In genomic region chr19:44076457-44076856, GRCm38 (mm10) we compare ENCODE assay signal across 37 mouse cellular contexts. TPM values are rescaled to one million over a fixed set of nuclear protein-coding genes. Genes with fewer than 3 reads are reported as not detected.
DNase-seq lines count a peak whose midpoint lies in the region; ATAC-seq lines count a peak whose summit lies in the region.
"Had no signal": no experiment of that assay in that cellular context is flagged by ENCODE, and none has a peak within 500 bp of the region (broad histone marks: within the 10 kb centered on the region; RNA-seq: fewer than 3 reads in every experiment).

No protein-coding gene starts in this region.

- peak; percentile 94 for ATAC-seq in kidney, embryonic 14.5 days (ENCODE audit: low FRiP score, low TSS enrichment)
- peak; percentile 63 for ATAC-seq in limb, embryonic 12.5 days (ENCODE audit: insufficient number of reproducible peaks, insufficient read depth, low FRiP score, low TSS enrichment, low read depth)
- ATAC-seq in erythroid progenitor cell, adult 5-6 weeks (replicated peaks; ENCODE audit: low FRiP score, poor library complexity, severe bottlenecking) = no peak
- ATAC-seq: forebrain, embryonic 16.5 days; hindbrain, postnatal 0 days; intestine, embryonic 15.5 days had no signal

- no peak for DNase-seq in kidney, postnatal 10 days
- peak; percentile 54 for DNase-seq in embryo, embryonic 10 days (ENCODE audit: low spot score)
- DNase-seq in embryonic facial prominence, embryonic 10.5 days (ENCODE audit: low spot score) = peak; percentile 10
- DNase-seq in right cerebral cortex, postnatal 25 days = no peak
- no peak for DNase-seq in left cerebral cortex, adult 11 months (ENCODE audit: low spot score)
- DNase-seq: adrenal gland, adult 8-10 months; cerebellum, adult 2 months; cerebellum, postnatal 36 days; gastrocnemius, postnatal 10 days; heart, postnatal 36 days; kidney, adult 8-10 months; lung, embryonic 14.5 days; lung, postnatal 36 days; retina, postnatal 1 day; spleen, adult 18-20 months; thymus, postnatal 25 days had no signal

- H3K4me2 ChIP-seq in kidney, embryonic 14.5 days (replicated peaks; ENCODE audit: low read depth, low read length) = no peak overlapping the region
- H3K4me2 ChIP-seq in limb, embryonic 12.5 days = peak overlapping the region; percentile 2; the same call in 1 of the 2 replicates
- H3K4me2 ChIP-seq: embryonic facial prominence, embryonic 12.5 days; hindbrain, embryonic 12.5 days; intestine, embryonic 15.5 days; liver, embryonic 15.5 days; lung, embryonic 14.5 days; midbrain, embryonic 12.5 days had no signal

- H3K4me1 ChIP-seq in kidney, embryonic 14.5 days (ENCODE audit: control insufficient read depth, insufficient read depth, low read length) = no peaks in the 10 kb centered on the region
- H3K4me1 ChIP-seq in embryonic facial prominence, embryonic 10.5 days = 0 out of 2 replicates have a peak, but pooled peaks cover 4% of the 10 kb centered on the region
- peaks cover 14% of the 10 kb centered on the region for H3K4me1 ChIP-seq in limb, embryonic 12.5 days (replicated peaks)
- H3K4me1 ChIP-seq: embryonic facial prominence, embryonic 12.5 days; forebrain, embryonic 10.5 days; heart, embryonic 10.5 days; hindbrain, embryonic 12.5 days; intestine, embryonic 15.5 days; liver, embryonic 15.5 days; midbrain, embryonic 12.5 days had no signal

- no peak overlapping the region for H3K4me3 ChIP-seq in kidney, embryonic 14.5 days (ENCODE audit: low read length)
- H3K4me3 ChIP-seq in embryonic facial prominence, embryonic 10.5 days = no peak overlapping the region
- H3K4me3 ChIP-seq in limb, embryonic 12.5 days (replicated peaks) = no peak overlapping the region
- H3K4me3 ChIP-seq: embryonic facial prominence, embryonic 12.5 days; forebrain, embryonic 10.5 days; heart, embryonic 10.5 days; hindbrain, embryonic 12.5 days; intestine, embryonic 15.5 days; left cerebral cortex, adult 2 months; liver, embryonic 15.5 days; midbrain, embryonic 12.5 days; myocyte had no signal

- H3K27me3 ChIP-seq in kidney, embryonic 14.5 days (ENCODE audit: control insufficient read depth, insufficient read depth, low read length) = no peaks in the 10 kb centered on the region
- no peaks in the 10 kb centered on the region for H3K27me3 ChIP-seq in embryonic facial prominence, embryonic 10.5 days (replicated peaks; ENCODE audit: low read depth, poor library complexity, severe bottlenecking)
- H3K27me3 ChIP-seq in limb, embryonic 12.5 days = no peaks in the 10 kb centered on the region
- H3K27me3 ChIP-seq: embryonic facial prominence, embryonic 12.5 days; hindbrain, embryonic 12.5 days; intestine, embryonic 15.5 days; liver, embryonic 15.5 days; midbrain, embryonic 12.5 days had no signal

- H3K9me3 ChIP-seq in kidney, embryonic 14.5 days (ENCODE audit: control insufficient read depth, low read length) = no peaks in the 10 kb centered on the region
- no peaks in the 10 kb centered on the region for H3K9me3 ChIP-seq in embryonic facial prominence, embryonic 10.5 days
- H3K9me3 ChIP-seq in limb, embryonic 12.5 days = no peaks in the 10 kb centered on the region
- H3K9me3 ChIP-seq: embryonic facial prominence, embryonic 12.5 days; forebrain, embryonic 10.5 days; G1E; heart, embryonic 10.5 days; hindbrain, embryonic 12.5 days; intestine, embryonic 15.5 days; liver, embryonic 15.5 days; midbrain, embryonic 12.5 days had no signal

- H3K36me3 ChIP-seq in kidney, embryonic 14.5 days (ENCODE audit: control insufficient read depth, insufficient read depth, low read length) = peaks cover 37% of the 10 kb centered on the region
- peaks cover 78% of the 10 kb centered on the region for H3K36me3 ChIP-seq in embryonic facial prominence, embryonic 10.5 days (replicated peaks)
- peaks cover 58% of the 10 kb centered on the region for H3K36me3 ChIP-seq in limb, embryonic 12.5 days

- WGBS in kidney, embryonic 14.5 days = 35% methylated on average over 9 of the region's 9 CpGs
- WGBS in embryonic facial prominence, embryonic 10.5 days = 76% methylated on average over 9 of the region's 9 CpGs
- WGBS in limb, embryonic 12.5 days = 32% methylated on average over 9 of the region's 9 CpGs

- peak overlapping the region; percentile 73; the same call in 1 of the 2 replicates for H3K27ac ChIP-seq in kidney, embryonic 14.5 days (ENCODE audit: low read depth, low read length)
- no peak overlapping the region for H3K27ac ChIP-seq in embryonic facial prominence, embryonic 10.5 days (replicated peaks)
- H3K27ac ChIP-seq in limb, embryonic 12.5 days = peak overlapping the region; percentile 72
- H3K27ac ChIP-seq: embryonic facial prominence, embryonic 12.5 days; forebrain, embryonic 10.5 days; heart, embryonic 10.5 days; hindbrain, embryonic 12.5 days; hindbrain, postnatal 0 days; intestine, embryonic 15.5 days; left cerebral cortex, adult 2 months; liver, embryonic 15.5 days; midbrain, embryonic 12.5 days had no signal

- H3K9ac ChIP-seq in kidney, embryonic 14.5 days (ENCODE audit: low read depth, low read length) = no peak overlapping the region
- no peak overlapping the region for H3K9ac ChIP-seq in limb, embryonic 12.5 days (replicated peaks)
- H3K9ac ChIP-seq: embryonic facial prominence, embryonic 12.5 days; hindbrain, embryonic 12.5 days; intestine, embryonic 15.5 days; liver, embryonic 15.5 days; lung, embryonic 14.5 days; midbrain, embryonic 12.5 days had no signal

RNA-seq across cellular contexts. Expression of gene Erlin1, which starts 6.9 kb away (rescaled TPM):
- polyA plus RNA-seq in kidney, embryonic 14.5 days (2014; fragmentation: Nextera tagmentation; extraction: Ambion mirVana) = 29.7 and 39.0 TPM in 2 replicates
- 19.7 and 20.5 TPM in 2 replicates for polyA plus RNA-seq in embryonic facial prominence, embryonic 10.5 days (2016; fragmentation: Nextera tagmentation; extraction: Ambion mirVana)
- 29.5 and 31.7 TPM in 2 replicates for polyA plus RNA-seq in limb, embryonic 12.5 days (2016; fragmentation: Nextera tagmentation; extraction: Ambion mirVana)
- total RNA-seq in erythroid progenitor cell, adult 5-6 weeks (2015; ENCODE audit: low replicate concordance) = 6.3 and 10.5 TPM in 2 replicates
- 1.9 and 2.7 TPM in 2 replicates for total RNA-seq in erythroid progenitor cell, adult 5-6 weeks (2017; ENCODE audit: low replicate concordance)

RNA-seq across cellular contexts. Expression of gene Chuk, which starts 30.8 kb away (rescaled TPM):
- polyA plus RNA-seq in kidney, embryonic 14.5 days (2014; fragmentation: Nextera tagmentation; extraction: Ambion mirVana) = 39.1 and 54.6 TPM in 2 replicates
- polyA plus RNA-seq in embryonic facial prominence, embryonic 10.5 days (2016; fragmentation: Nextera tagmentation; extraction: Ambion mirVana) = 41.2 and 45.9 TPM in 2 replicates
- polyA plus RNA-seq in limb, embryonic 12.5 days (2016; fragmentation: Nextera tagmentation; extraction: Ambion mirVana) = 55.2 and 56.6 TPM in 2 replicates
- 37.1 and 52.8 TPM in 2 replicates for total RNA-seq in erythroid progenitor cell, adult 5-6 weeks (2015; ENCODE audit: low replicate concordance)
- total RNA-seq in erythroid progenitor cell, adult 5-6 weeks (2017; ENCODE audit: low replicate concordance) = 64.1 and 90.7 TPM in 2 replicates

RNA-seq across cellular contexts. Expression of gene Cyp2c23, which starts 47.4 kb away (rescaled TPM):
- polyA plus RNA-seq in kidney, embryonic 14.5 days (2014; fragmentation: Nextera tagmentation; extraction: Ambion mirVana) = 0.31 TPM in 1 of 2 replicates, not detected in the other
- polyA plus RNA-seq in embryonic facial prominence, embryonic 10.5 days (2016; fragmentation: Nextera tagmentation; extraction: Ambion mirVana) = not detected in 2 replicates
- polyA plus RNA-seq in limb, embryonic 12.5 days (2016; fragmentation: Nextera tagmentation; extraction: Ambion mirVana) = 0.14 and 0.31 TPM in 2 replicates
- not detected in 2 replicates for total RNA-seq in erythroid progenitor cell, adult 5-6 weeks (2015; ENCODE audit: low replicate concordance)
- total RNA-seq in erythroid progenitor cell, adult 5-6 weeks (2017; ENCODE audit: low replicate concordance) = not detected in 2 replicates
- total RNA-seq: gastrocnemius, postnatal 10 days; hindbrain, postnatal 0 days; layer of hippocampus, adult 18-20 months; layer of hippocampus, postnatal 10 days; megakaryocyte, adult 5-6 weeks; midbrain, postnatal 0 days had no signal
- polyA plus RNA-seq: cerebellum, adult 2 months; embryonic facial prominence, embryonic 12.5 days; forebrain, embryonic 10.5 days; forebrain, embryonic 16.5 days; G1E; heart, embryonic 16.5 days; hindbrain, embryonic 12.5 days; hindbrain, postnatal 0 days; midbrain, embryonic 12.5 days; midbrain, postnatal 0 days; neural tube, embryonic 14.5 days had no signal

RNA-seq across cellular contexts. Expression of gene Cwf19l1, which starts 59.2 kb away (rescaled TPM):
- polyA plus RNA-seq in kidney, embryonic 14.5 days (2014; fragmentation: Nextera tagmentation; extraction: Ambion mirVana) = 26.2 and 39.2 TPM in 2 replicates
- 41.1 and 45.4 TPM in 2 replicates for polyA plus RNA-seq in embryonic facial prominence, embryonic 10.5 days (2016; fragmentation: Nextera tagmentation; extraction: Ambion mirVana)
- polyA plus RNA-seq in limb, embryonic 12.5 days (2016; fragmentation: Nextera tagmentation; extraction: Ambion mirVana) = 38.3 and 39.0 TPM in 2 replicates
- 5.4 and 23.1 TPM in 2 replicates for total RNA-seq in erythroid progenitor cell, adult 5-6 weeks (2015; ENCODE audit: low replicate concordance)
- total RNA-seq in erythroid progenitor cell, adult 5-6 weeks (2017; ENCODE audit: low replicate concordance) = 4.1 and 8.6 TPM in 2 replicates

Comparison
In these comparisons a context has a peak if more than half of its experiments do, and no peak if none do; other contexts are left out.
1. DNase-seq: peak in embryo, embryonic 10 days (single experiment) and embryonic facial prominence, embryonic 10.5 days (single experiment); none in kidney, postnatal 10 days (single experiment), right cerebral cortex, postnatal 25 days (single experiment) and left cerebral cortex, adult 11 months (single experiment).